Mouse (Mus musculus) hindbrain, embryonic 15.5 days (tissue): ENCODE measurements around the gene Cst13. TPM values are rescaled to one million over a fixed set of nuclear protein-coding genes. Genes with fewer than 3 reads are reported as not detected.

ENCODE experiments used
- ATAC-seq: fragments of 200-750 bp; cut with Nextera tagmentation; 2 replicates; pipeline ENCODE4 v1.8.0; 2017; ENCODE audit warnings: low read depth, moderate number of reproducible peaks, moderate TSS enrichment; ENCODE audit not compliant: low FRiP score
- H3K27ac ChIP-seq: fragments of 300-500 bp; sonication (generic); replicated peaks from 2 replicates; pipeline ENCODE4 v1.5.1; 2015; ENCODE audit warnings: mild to moderate bottlenecking, inconsistent platforms
- H3K27me3 ChIP-seq: fragments of 300-500 bp; sonication (generic); 2 replicates; pipeline ENCODE4 v1.6.1; 2015; ENCODE audit warnings: control low read depth, inconsistent platforms
- H3K36me3 ChIP-seq: fragments of 300-500 bp; sonication (generic); 2 replicates; pipeline ENCODE4 v1.6.1; 2015; ENCODE audit warnings: control low read depth, inconsistent platforms
- H3K4me1 ChIP-seq: fragments of 300-500 bp; sonication (generic); replicated peaks from 2 replicates; pipeline ENCODE4 v1.6.1; 2015; ENCODE audit warnings: control low read depth, inconsistent platforms
- H3K4me2 ChIP-seq: fragments of 300-500 bp; sonication (generic); 2 replicates; pipeline ENCODE4 v1.6.1; 2015; ENCODE audit warnings: moderate library complexity, mild to moderate bottlenecking, inconsistent platforms
- H3K4me3 ChIP-seq: fragments of 300-500 bp; sonication (generic); 2 replicates; pipeline ENCODE4 v1.5.1; 2015; ENCODE audit warnings: mild to moderate bottlenecking, inconsistent platforms
- H3K9ac ChIP-seq: fragments of 300-500 bp; sonication (generic); 2 replicates; pipeline ENCODE4 v1.6.1; 2015; ENCODE audit warnings: inconsistent platforms
- H3K9me3 ChIP-seq: fragments of 300-500 bp; sonication (generic); 2 replicates; pipeline ENCODE4 v1.6.1; 2016; ENCODE audit warnings: control low read depth, inconsistent platforms
- WGBS: fragments of 180-500 bp; shearing (Covaris S2); methylation state at CpG from one replicate; pipeline ENCODE4 v1.1.7; 2015; 5-methylcytosine and 5-hydroxymethylcytosine counted together
- polyA plus RNA-seq: library from polyadenylated mRNA; unstranded; fragments of >200 nt; fragmentation: Nextera tagmentation; extraction: Ambion mirVana; gene quantifications from 2 replicates; pipeline ENCODE4 v1.2.1, GENCODE M21; 2015

Gene Cst13
- polyA plus RNA-seq, 1 experiment from 2014 or later: not detected

- Histone ChIP-seq H3K4me2 (no peak overlapping the region), H3K27me3 (no peaks in the 10 kb centered on the region), H3K27ac (no peak overlapping the region), H3K4me1 (peaks cover 29% of the 10 kb centered on the region), H3K36me3 (0 out of 2 replicates have a peak, but pooled peaks cover under 1% of the 10 kb centered on the region), H3K9ac (no peak overlapping the region), H3K4me3 (no peak overlapping the region), H3K9me3 (no peaks in the 10 kb centered on the region)
- ATAC-seq: no peak
- 54% methylated on average over 3 of the region's 3 CpGs for WGBS
Measured at GRCm38 (mm10) chr2:148877016-148877770, 57.3 kb downstream of the Cst13 start.

GRCm38 (mm10) chr2:148878641-148879130 is 58.8 kb downstream of the Cst13 start:
- WGBS: 21% methylated on average over 2 of the region's 2 CpGs
- Histone ChIP-seq H3K4me3 (no peak overlapping the region), H3K4me1 (peaks cover 14% of the 10 kb centered on the region), H3K9me3 (no peaks in the 10 kb centered on the region), H3K27me3 (no peaks in the 10 kb centered on the region), H3K36me3 (no peaks in the 10 kb centered on the region), H3K9ac (no peak overlapping the region), H3K27ac (no peak overlapping the region), H3K4me2 (no peak overlapping the region)
- ATAC-seq: no peak

- H3K4me1 ChIP-seq: peaks cover 9% of the 10 kb centered on the region
- 77% methylated on average over 1 of the region's 1 CpGs for WGBS
- ATAC-seq: no peak
Measured at GRCm38 (mm10) chr2:148879199-148879598, 59.3 kb downstream of the Cst13 start.

More at GRCm38 (mm10) chr2:148879199-148879598, 59.3 kb downstream of the Cst13 start:
- no peaks in the 10 kb centered on the region for H3K36me3 ChIP-seq
- no peaks in the 10 kb centered on the region for H3K27me3 ChIP-seq
- H3K4me3 ChIP-seq: no peak overlapping the region
- no peak overlapping the region for H3K9ac ChIP-seq
- H3K27ac ChIP-seq: no peak overlapping the region
- no peak overlapping the region for H3K4me2 ChIP-seq
- no peaks in the 10 kb centered on the region for H3K9me3 ChIP-seq

Other genes with a start within 250 kb of the Cst13 start
- gene Nxt1, start 147.5 kb upstream of the Cst13 start, polyA plus RNA-seq: 42.2 and 42.4 TPM in 2 replicates
- gene Gzf1, start 139.1 kb upstream of the Cst13 start, polyA plus RNA-seq: 13.9 and 16.3 TPM in 2 replicates
- 77.7 and 84.2 TPM in 2 replicates for gene Napb, start 87.6 kb upstream of the Cst13 start, polyA plus RNA-seq
- not detected in 2 replicates for gene Cstl1, start 69.7 kb upstream of the Cst13 start, polyA plus RNA-seq
- gene Cst11, start 48.6 kb upstream of the Cst13 start, polyA plus RNA-seq: not detected in 2 replicates
- gene 8030411F24Rik, start 38.1 kb upstream of the Cst13 start, polyA plus RNA-seq: not detected in 2 replicates
- gene Cst12, start 30.7 kb upstream of the Cst13 start, polyA plus RNA-seq: not detected in 2 replicates
- gene Cst8, start 21.3 kb upstream of the Cst13 start, polyA plus RNA-seq: not detected in 2 replicates
- not detected in 2 replicates for gene Cst9, start 15.1 kb downstream of the Cst13 start, polyA plus RNA-seq
- gene 9230104L09Rik, start 45.0 kb downstream of the Cst13 start, polyA plus RNA-seq: not detected in 2 replicates
- gene Cst3, start 55.6 kb downstream of the Cst13 start, polyA plus RNA-seq: 672 and 703 TPM in 2 replicates
- not detected in 2 replicates for gene Gm1330, start 183.2 kb downstream of the Cst13 start, polyA plus RNA-seq
- not detected in 2 replicates for gene Gm10750, start 197.2 kb downstream of the Cst13 start, polyA plus RNA-seq